Mouse (Mus musculus) forebrain, embryonic 15.5 days (tissue): ENCODE measurements around the gene Mymk. TPM values are rescaled to one million over a fixed set of nuclear protein-coding genes. Genes with fewer than 3 reads are reported as not detected.

Experiments
- ATAC-seq: fragments of 200-750 bp; cut with Nextera tagmentation; replicated peaks from 2 replicates; pipeline ENCODE4 v1.8.0; 2017; ENCODE audit warnings: mild to moderate bottlenecking, moderate TSS enrichment, moderate library complexity
- H3K27ac ChIP-seq: fragments of 300-500 bp; sonication (generic); replicated peaks from 2 replicates; pipeline ENCODE4 v1.5.1; 2015; ENCODE audit warnings: mild to moderate bottlenecking, inconsistent platforms
- H3K27me3 ChIP-seq: fragments of 300-500 bp; sonication (generic); 2 replicates; pipeline ENCODE4 v1.6.1; 2015; ENCODE audit warnings: inconsistent platforms
- H3K36me3 ChIP-seq: fragments of 300-500 bp; sonication (generic); 2 replicates; pipeline ENCODE4 v1.6.1; 2015; ENCODE audit warnings: mild to moderate bottlenecking, inconsistent platforms
- H3K4me1 ChIP-seq: fragments of 300-500 bp; sonication (generic); 2 replicates; pipeline ENCODE4 v1.6.1; 2015; ENCODE audit warnings: inconsistent platforms
- H3K4me2 ChIP-seq: fragments of 300-500 bp; sonication (generic); replicated peaks from 2 replicates; pipeline ENCODE4 v1.6.1; 2015; ENCODE audit warnings: mild to moderate bottlenecking, inconsistent platforms
- H3K4me3 ChIP-seq: fragments of 300-500 bp; sonication (generic); 2 replicates; pipeline ENCODE4 v1.5.1; 2015; ENCODE audit warnings: mild to moderate bottlenecking, inconsistent platforms
- H3K9ac ChIP-seq: fragments of 300-500 bp; sonication (generic); replicated peaks from 2 replicates; pipeline ENCODE4 v1.6.1; 2015; ENCODE audit warnings: mild to moderate bottlenecking, inconsistent platforms
- H3K9me3 ChIP-seq: fragments of 300-500 bp; sonication (generic); 2 replicates; pipeline ENCODE4 v1.6.1; 2016; ENCODE audit warnings: inconsistent platforms
- WGBS: fragments of 180-500 bp; shearing (Covaris S2); methylation state at CpG from one replicate; pipeline ENCODE4 v1.1.7; 2015; ENCODE audit warnings: mixed read lengths; 5-methylcytosine and 5-hydroxymethylcytosine counted together
- polyA plus RNA-seq: library from polyadenylated mRNA; unstranded; fragments of >200 nt; fragmentation: Nextera tagmentation; extraction: Ambion mirVana; gene quantifications from 2 replicates; pipeline ENCODE4 v1.2.1, GENCODE M21; 2015

The Mymk gene
- polyA plus RNA-seq = 0.17 TPM in 1 of 2 replicates, not detected in the other

- Histone ChIP-seq H3K27me3 (no peaks in the 10 kb centered on the region), H3K27ac (no peak within 1 kb of the TSS), H3K4me1 (peaks cover 13% of the 10 kb centered on the region; the same call in 1 of the 2 replicates), H3K9me3 (no peaks in the 10 kb centered on the region), H3K36me3 (no peaks in the 10 kb centered on the region), H3K4me3 (no peak within 1 kb of the TSS), H3K9ac (no peak within 1 kb of the TSS), H3K4me2 (no peak within 1 kb of the TSS)
- 80% methylated on average over 2 of the region's 2 CpGs for WGBS
- ATAC-seq = no peak
These were observed at the start of gene Mymk for GRCm38 (mm10) chr2:27071978-27072377. Mymk (minus strand) TSS chr2:27072179.

- ATAC-seq = no peak
- peaks cover 28% of the 10 kb centered on the region for H3K4me1 ChIP-seq
- whole genome bisulfite sequencing = 45% methylated on average over 8 of the region's 8 CpGs
These were observed 48.3 kb upstream of the Mymk start for GRCm38 (mm10) chr2:27120241-27120641.

GRCm38 (mm10) chr2:27119766-27120165, 47.8 kb upstream of the Mymk start:
- ATAC-seq = no peak
- Histone ChIP-seq H3K4me3 (no peak overlapping the region), H3K27me3 (no peaks in the 10 kb centered on the region; the same call in 1 of the 2 replicates), H3K9ac (no peak overlapping the region), H3K4me2 (no peak overlapping the region), H3K9me3 (no peaks in the 10 kb centered on the region), H3K27ac (no peak overlapping the region), H3K36me3 (no peaks in the 10 kb centered on the region), H3K4me1 (peaks cover 28% of the 10 kb centered on the region)
- WGBS = 84% methylated on average over 2 of the region's 2 CpGs

More at GRCm38 (mm10) chr2:27120241-27120641, 48.3 kb upstream of the Mymk start:
- Histone ChIP-seq H3K4me2 (no peak overlapping the region), H3K9ac (no peak overlapping the region), H3K27ac (0 out of 2 replicates have a peak overlapping the region, but pooled peaks have one; percentile 32), H3K36me3 (no peaks in the 10 kb centered on the region), H3K9me3 (no peaks in the 10 kb centered on the region), H3K4me3 (no peak overlapping the region), H3K27me3 (no peaks in the 10 kb centered on the region; the same call in 1 of the 2 replicates)

- no peaks in the 10 kb centered on the region for H3K9me3 ChIP-seq
- WGBS = 60% methylated on average over 4 of the region's 4 CpGs
- no peak overlapping the region for H3K27ac ChIP-seq
- H3K4me3 ChIP-seq = no peak overlapping the region
- H3K27me3 ChIP-seq = no peaks in the 10 kb centered on the region
- H3K36me3 ChIP-seq = no peaks in the 10 kb centered on the region
- H3K9ac ChIP-seq = no peak overlapping the region
- H3K4me1 ChIP-seq = peaks cover 28% of the 10 kb centered on the region
- ATAC-seq = no peak
- no peak overlapping the region for H3K4me2 ChIP-seq
These were observed 46.5 kb upstream of the Mymk start for GRCm38 (mm10) chr2:27118452-27118851.

- H3K27me3 ChIP-seq = no peaks in the 10 kb centered on the region
- H3K27ac ChIP-seq = no peak overlapping the region
- 91% methylated on average over 10 of the region's 10 CpGs for WGBS
- no peak overlapping the region for H3K9ac ChIP-seq
- H3K9me3 ChIP-seq = no peaks in the 10 kb centered on the region
- no peak for ATAC-seq
- H3K36me3 ChIP-seq = no peaks in the 10 kb centered on the region
- no peak overlapping the region for H3K4me2 ChIP-seq
- H3K4me1 ChIP-seq = no peaks in the 10 kb centered on the region
- no peak overlapping the region for H3K4me3 ChIP-seq
These were observed 42.2 kb upstream of the Mymk start for GRCm38 (mm10) chr2:27114169-27114568.

- no peak overlapping the region for H3K27ac ChIP-seq
- H3K4me1 ChIP-seq = no peaks in the 10 kb centered on the region
- no peaks in the 10 kb centered on the region for H3K9me3 ChIP-seq
- H3K27me3 ChIP-seq = no peaks in the 10 kb centered on the region
- H3K36me3 ChIP-seq = no peaks in the 10 kb centered on the region
- no peak for ATAC-seq
- H3K4me2 ChIP-seq = no peak overlapping the region
- 82% methylated on average over 20 of the region's 20 CpGs for WGBS
- H3K9ac ChIP-seq = no peak overlapping the region
- H3K4me3 ChIP-seq = no peak overlapping the region
These were observed 40.6 kb upstream of the Mymk start for GRCm38 (mm10) chr2:27112585-27112984.

- H3K9me3 ChIP-seq = no peaks in the 10 kb centered on the region
These were observed 37.1 kb upstream of the Mymk start for GRCm38 (mm10) chr2:27109052-27109451.

GRCm38 (mm10) chr2:27108144-27108543, 36.2 kb upstream of the Mymk start:
- Histone ChIP-seq H3K4me3 (no peak overlapping the region), H3K27ac (no peak overlapping the region), H3K9ac (no peak overlapping the region), H3K36me3 (no peaks in the 10 kb centered on the region), H3K27me3 (no peaks in the 10 kb centered on the region), H3K4me1 (peaks cover 11% of the 10 kb centered on the region), H3K4me2 (no peak overlapping the region), H3K9me3 (no peaks in the 10 kb centered on the region)
- WGBS = 65% methylated on average over 2 of the region's 2 CpGs
- no peak for ATAC-seq

More at GRCm38 (mm10) chr2:27109052-27109451, 37.1 kb upstream of the Mymk start:
- Histone ChIP-seq H3K27me3 (no peaks in the 10 kb centered on the region), H3K4me2 (no peak overlapping the region), H3K4me1 (peaks cover 2% of the 10 kb centered on the region), H3K4me3 (no peak overlapping the region), H3K36me3 (no peaks in the 10 kb centered on the region), H3K27ac (no peak overlapping the region), H3K9ac (no peak overlapping the region)
- no peak for ATAC-seq
- 61% methylated on average over 5 of the region's 5 CpGs for WGBS

- Histone ChIP-seq H3K4me1 (peaks cover 14% of the 10 kb centered on the region), H3K27me3 (no peaks in the 10 kb centered on the region), H3K4me3 (no peak overlapping the region), H3K27ac (no peak overlapping the region), H3K9me3 (no peaks in the 10 kb centered on the region), H3K9ac (no peak overlapping the region), H3K36me3 (no peaks in the 10 kb centered on the region), H3K4me2 (no peak overlapping the region)
- ATAC-seq = no peak
- WGBS = 73% methylated on average over 3 of the region's 3 CpGs
These were observed 34.8 kb upstream of the Mymk start for GRCm38 (mm10) chr2:27106816-27107215.

- Histone ChIP-seq H3K4me1 (peaks cover 14% of the 10 kb centered on the region), H3K9ac (no peak overlapping the region), H3K27me3 (no peaks in the 10 kb centered on the region), H3K4me2 (no peak overlapping the region; the same call in 1 of the 2 replicates), H3K9me3 (no peaks in the 10 kb centered on the region), H3K36me3 (no peaks in the 10 kb centered on the region), H3K27ac (no peak overlapping the region; the same call in 1 of the 2 replicates), H3K4me3 (no peak overlapping the region)
- ATAC-seq = no peak; the same call in 1 of the 2 replicates
- WGBS = 52% methylated on average over 7 of the region's 7 CpGs
These were observed 31.6 kb upstream of the Mymk start for GRCm38 (mm10) chr2:27103554-27103953.

GRCm38 (mm10) chr2:27097776-27098175, 25.8 kb upstream of the Mymk start:
- Histone ChIP-seq H3K9ac (no peak overlapping the region), H3K27me3 (no peaks in the 10 kb centered on the region), H3K4me2 (no peak overlapping the region), H3K9me3 (no peaks in the 10 kb centered on the region), H3K4me3 (no peak overlapping the region), H3K36me3 (no peaks in the 10 kb centered on the region), H3K4me1 (peaks cover 8% of the 10 kb centered on the region), H3K27ac (no peak overlapping the region)
- ATAC-seq = peak; percentile 46; the same call in 1 of the 2 replicates
- 18% methylated on average over 6 of the region's 6 CpGs for WGBS

- Histone ChIP-seq H3K4me2 (no peak overlapping the region), H3K9ac (no peak overlapping the region), H3K4me3 (no peak overlapping the region), H3K36me3 (no peaks in the 10 kb centered on the region), H3K27me3 (no peaks in the 10 kb centered on the region), H3K27ac (no peak overlapping the region), H3K4me1 (peaks cover 8% of the 10 kb centered on the region), H3K9me3 (no peaks in the 10 kb centered on the region)
- ATAC-seq = no peak
- WGBS = 70% methylated on average over 6 of the region's 6 CpGs
These were observed 25.3 kb upstream of the Mymk start for GRCm38 (mm10) chr2:27097241-27097656.

GRCm38 (mm10) chr2:27096341-27096981, 24.5 kb upstream of the Mymk start:
- WGBS = 81% methylated on average over 13 of the region's 13 CpGs
- no peaks in the 10 kb centered on the region for H3K27me3 ChIP-seq
- H3K9ac ChIP-seq = no peak overlapping the region
- ATAC-seq = no peak
- peaks cover 8% of the 10 kb centered on the region for H3K4me1 ChIP-seq
- H3K4me3 ChIP-seq = no peak overlapping the region
- H3K36me3 ChIP-seq = no peaks in the 10 kb centered on the region
- no peak overlapping the region for H3K27ac ChIP-seq
- no peak overlapping the region for H3K4me2 ChIP-seq
- H3K9me3 ChIP-seq = no peaks in the 10 kb centered on the region
